Mouse (Mus musculus) myocyte (in vitro differentiated cells): ENCODE measurements around the gene Ccna1. TPM values are rescaled to one million over a fixed set of nuclear protein-coding genes. Genes with fewer than 3 reads are reported as not detected.
A peak's percentile ranks its signal among the peaks of the same experiment; 100 is the strongest.

Experiments
- H3K27me3 ChIP-seq: one replicate; pipeline ENCODE4 v1.6.1; 2011; ENCODE audit not compliant: control insufficient read depth, insufficient read depth, insufficient read length
- H3K36me3 ChIP-seq: one replicate; pipeline ENCODE4 v1.6.1; 2011; ENCODE audit not compliant: control insufficient read depth, insufficient read depth
- H3K4me2 ChIP-seq: one replicate; pipeline ENCODE4 v1.6.1; 2011; ENCODE audit warnings: low read depth, control low read depth
- H3K4me3 ChIP-seq: one replicate; pipeline ENCODE4 v1.5.1; 2011; ENCODE audit warnings: mild to moderate bottlenecking, control low read depth, moderate library complexity
- H3K79me2 ChIP-seq: one replicate; pipeline ENCODE4 v1.6.1; 2011; ENCODE audit not compliant: control insufficient read depth, insufficient read depth
- H3ac ChIP-seq: one replicate; pipeline ENCODE4 v1.6.1; 2011; ENCODE audit not compliant: control insufficient read depth, insufficient read length
- CEBPB ChIP-seq: IDR thresholded peaks from 2 replicates; pipeline ENCODE4 v1.6.1; 2011; ENCODE audit warnings: mild to moderate bottlenecking, moderate library complexity; ENCODE audit not compliant: poor library complexity, insufficient read depth, severe bottlenecking
- E2F4 ChIP-seq: IDR thresholded peaks from one replicate; pipeline ENCODE4 v1.6.1; 2011; ENCODE audit warnings: mild to moderate bottlenecking, control low read depth, moderate library complexity; ENCODE audit not compliant: insufficient read depth
- MAX ChIP-seq: IDR thresholded peaks from one replicate; pipeline ENCODE4 v1.6.1; 2011; ENCODE audit warnings: low read depth, mild to moderate bottlenecking, control low read depth
- MYOD1 ChIP-seq, 3 experiments: IDR thresholded peaks; one replicate each; pipeline ENCODE4 v1.6.1; 2011; ENCODE audit warnings: control low read depth in 2 of 3, low read depth in 2 of 3, mild to moderate bottlenecking in 2 of 3, moderate library complexity in 1 of 3; ENCODE audit not compliant: insufficient read length in 2 of 3, control insufficient read depth in 1 of 3
- MYOG ChIP-seq, 3 experiments: IDR thresholded peaks; one replicate each; pipeline ENCODE4 v1.6.1; 2011; ENCODE audit warnings: control low read depth in 2 of 3, low read depth in 2 of 3, mild to moderate bottlenecking in 2 of 3; ENCODE audit not compliant: insufficient read length in 2 of 3, control insufficient read depth in 1 of 3, insufficient read depth in 1 of 3
- POLR2A ChIP-seq: IDR thresholded peaks from one replicate; pipeline ENCODE4 v1.6.1; 2011; ENCODE audit warnings: low read depth, mild to moderate bottlenecking, control low read depth, moderate library complexity; ENCODE audit not compliant: insufficient read length
- POLR2AphosphoS2 ChIP-seq: IDR thresholded peaks from one replicate; pipeline ENCODE4 v1.6.1; 2011; ENCODE audit warnings: low read depth, control low read depth; ENCODE audit not compliant: insufficient read length
- REST ChIP-seq: IDR thresholded peaks from one replicate; pipeline ENCODE4 v1.6.1; 2011; ENCODE audit warnings: mild to moderate bottlenecking, control low read depth, moderate library complexity; ENCODE audit not compliant: insufficient read depth, insufficient read length
- SRF ChIP-seq: IDR thresholded peaks from one replicate; pipeline ENCODE4 v1.6.1; 2011; ENCODE audit warnings: low read depth; ENCODE audit not compliant: control insufficient read depth, insufficient read length
- TCF12 ChIP-seq: IDR thresholded peaks from one replicate; pipeline ENCODE4 v1.6.1; 2011; ENCODE audit warnings: mild to moderate bottlenecking, control low read depth; ENCODE audit not compliant: poor library complexity, insufficient read depth, severe bottlenecking
- TCF3 ChIP-seq: IDR thresholded peaks from one replicate; pipeline ENCODE4 v1.6.1; 2011; ENCODE audit warnings: low read depth, control low read depth; ENCODE audit not compliant: insufficient read length
- USF1 ChIP-seq: IDR thresholded peaks from one replicate; pipeline ENCODE4 v1.6.1; 2011; ENCODE audit warnings: low read depth, mild to moderate bottlenecking, control low read depth, moderate library complexity
- polyA plus RNA-seq: library from polyadenylated mRNA; unstranded; fragments of >200 nt; fragmentation: generic; extraction: Trizol; gene quantifications from one replicate; pipeline ENCODE4 v1.2.1, GENCODE M21; 2012; ENCODE audit warnings: missing spikeins

Gene Ccna1
- polyA plus RNA-seq, 1 experiment = not detected

GRCm38 (mm10) chr3:55087360-55087759, 32.1 kb upstream of the Ccna1 start:
- no peaks in the 10 kb centered on the region for H3K27me3 ChIP-seq
- no peak overlapping the region for H3K4me2 ChIP-seq
- no peaks in the 10 kb centered on the region for H3K79me2 ChIP-seq
- H3K4me3 ChIP-seq = no peak overlapping the region
- no peak for TF ChIP-seq USF1
- peak; percentile 97 for TF ChIP-seq CEBPB
- no peaks in the 10 kb centered on the region for H3K36me3 ChIP-seq
- H3ac ChIP-seq = no peak overlapping the region

- Histone ChIP-seq H3K4me3 (no peak overlapping the region), H3K36me3 (no peaks in the 10 kb centered on the region), H3K4me2 (no peak overlapping the region), H3K27me3 (no peaks in the 10 kb centered on the region), H3K79me2 (no peaks in the 10 kb centered on the region), H3ac (no peak overlapping the region)
- no peak for TF ChIP-seq SRF
Observed at GRCm38 (mm10) chr3:55086948-55087347, 31.6 kb upstream of the Ccna1 start.

- no peak for TF ChIP-seq POLR2A
- no peak for TF ChIP-seq E2F4
- no peak for TF ChIP-seq USF1
- no peak for TF ChIP-seq POLR2AphosphoS2
- TF ChIP-seq MYOD1 (IDR thresholded peaks at IDR 0.05; ENCODE audit: control insufficient read depth in 1 of 3, insufficient read length in 2 of 3, low read depth in 2 of 3) = no peak
- TF ChIP-seq MYOG (IDR thresholded peaks at IDR 0.05; ENCODE audit: control insufficient read depth in 1 of 3, insufficient read depth in 1 of 3, insufficient read length in 2 of 3, low read depth in 2 of 3) = no peak
- no peak for TF ChIP-seq TCF3
- no peak for TF ChIP-seq MAX
- TF ChIP-seq CEBPB = no peak
- no peak for TF ChIP-seq TCF12
- TF ChIP-seq REST = no peak
- no peak for TF ChIP-seq SRF
- Histone ChIP-seq H3K27me3 (no peaks in the 10 kb centered on the region), H3K36me3 (no peaks in the 10 kb centered on the region), H3K4me3 (no peak overlapping the region), H3K79me2 (no peaks in the 10 kb centered on the region), H3ac (no peak overlapping the region), H3K4me2 (no peak overlapping the region)
Observed at GRCm38 (mm10) chr3:55085716-55086115, 30.4 kb upstream of the Ccna1 start.

GRCm38 (mm10) chr3:55084781-55085180, 29.5 kb upstream of the Ccna1 start:
- Histone ChIP-seq H3K36me3 (no peaks in the 10 kb centered on the region), H3K4me2 (no peak overlapping the region), H3K27me3 (no peaks in the 10 kb centered on the region), H3K79me2 (no peaks in the 10 kb centered on the region), H3K4me3 (no peak overlapping the region), H3ac (no peak overlapping the region)
- TF ChIP-seq TCF12 (no peak), MAX (no peak), USF1 (no peak), SRF (no peak), CEBPB (no peak), POLR2AphosphoS2 (no peak), POLR2A (no peak), TCF3 (no peak), REST (no peak), MYOG (IDR thresholded peaks at IDR 0.05; ENCODE audit: control insufficient read depth in 1 of 3, insufficient read depth in 1 of 3, insufficient read length in 2 of 3, low read depth in 2 of 3) (no peak), E2F4 (no peak), MYOD1 (IDR thresholded peaks at IDR 0.05; ENCODE audit: control insufficient read depth in 1 of 3, insufficient read length in 2 of 3, low read depth in 2 of 3) (no peak)

- Histone ChIP-seq H3K36me3 (no peaks in the 10 kb centered on the region), H3K27me3 (no peaks in the 10 kb centered on the region), H3K79me2 (no peaks in the 10 kb centered on the region), H3ac (no peak overlapping the region), H3K4me2 (peak overlapping the region; percentile 28), H3K4me3 (no peak overlapping the region)
- no peak for TF ChIP-seq REST
- no peak for TF ChIP-seq POLR2A
- TF ChIP-seq TCF3 = no peak
- TF ChIP-seq E2F4 = no peak
- TF ChIP-seq TCF12 = no peak
- TF ChIP-seq USF1 = no peak
- no peak for TF ChIP-seq CEBPB
- no peak for TF ChIP-seq SRF
- no peak for TF ChIP-seq POLR2AphosphoS2
Observed at GRCm38 (mm10) chr3:55080055-55080454, 24.8 kb upstream of the Ccna1 start.

GRCm38 (mm10) chr3:55079619-55080018, 24.3 kb upstream of the Ccna1 start:
- Histone ChIP-seq H3K4me2 (no peak overlapping the region), H3K27me3 (no peaks in the 10 kb centered on the region), H3K79me2 (no peaks in the 10 kb centered on the region), H3K4me3 (no peak overlapping the region), H3ac (no peak overlapping the region), H3K36me3 (no peaks in the 10 kb centered on the region)
- TF ChIP-seq USF1 (no peak), TCF3 (peak; percentile 23), MYOD1 (IDR thresholded peaks at IDR 0.05; ENCODE audit: control insufficient read depth in 1 of 3, insufficient read length in 2 of 3, low read depth in 2 of 3) (peak; percentile 63 to 94 (median 76)), MYOG (IDR thresholded peaks at IDR 0.05; ENCODE audit: control insufficient read depth in 1 of 3, insufficient read depth in 1 of 3, insufficient read length in 2 of 3, low read depth in 2 of 3) (peak; percentile 51 to 91 (median 87)), E2F4 (no peak), TCF12 (peak; percentile 89), SRF (no peak)
